Mouse (Mus musculus) hindbrain, embryonic 10.5 days (tissue): ENCODE measurements at regions not wholly inside any gene's neighbourhood (a gene's known extent, or its start where the extent isn't known, plus 50 kb on each side); places are given as distances from the start of the nearest gene placed in this dataset.

Experiments
- DNase-seq: peaks from one replicate; pipeline ENCODE4 v3.0.0-alpha.2; 2017; ENCODE audit warnings: low spot score
- H3K27ac ChIP-seq: fragments of 300-500 bp; sonication (generic); 2 replicates; pipeline ENCODE4 v1.5.1; 2016; ENCODE audit warnings: mild to moderate bottlenecking, moderate library complexity
- H3K27me3 ChIP-seq: fragments of 300-500 bp; sonication (generic); 2 replicates; pipeline ENCODE4 v1.6.1; 2016; ENCODE audit warnings: mild to moderate bottlenecking; ENCODE audit not compliant: poor library complexity, insufficient read depth, severe bottlenecking
- H3K36me3 ChIP-seq: fragments of 300-500 bp; sonication (generic); 2 replicates; pipeline ENCODE4 v1.6.1; 2016; ENCODE audit warnings: mild to moderate bottlenecking, moderate library complexity
- H3K4me1 ChIP-seq: fragments of 300-500 bp; sonication (generic); replicated peaks from 2 replicates; pipeline ENCODE4 v1.6.1; 2016; ENCODE audit warnings: mild to moderate bottlenecking
- H3K4me3 ChIP-seq: fragments of 300-500 bp; sonication (generic); 2 replicates; pipeline ENCODE4 v1.5.1; 2016; ENCODE audit warnings: mild to moderate bottlenecking, moderate library complexity
- H3K9me3 ChIP-seq: fragments of 300-500 bp; sonication (generic); 2 replicates; pipeline ENCODE4 v1.6.1; 2016; ENCODE audit warnings: mild to moderate bottlenecking, moderate library complexity
- WGBS: fragments of 180-500 bp; shearing (Covaris S2); methylation state at CpG from one replicate; pipeline ENCODE4 v1.1.7; 2016; 5-methylcytosine and 5-hydroxymethylcytosine counted together

DNA sequence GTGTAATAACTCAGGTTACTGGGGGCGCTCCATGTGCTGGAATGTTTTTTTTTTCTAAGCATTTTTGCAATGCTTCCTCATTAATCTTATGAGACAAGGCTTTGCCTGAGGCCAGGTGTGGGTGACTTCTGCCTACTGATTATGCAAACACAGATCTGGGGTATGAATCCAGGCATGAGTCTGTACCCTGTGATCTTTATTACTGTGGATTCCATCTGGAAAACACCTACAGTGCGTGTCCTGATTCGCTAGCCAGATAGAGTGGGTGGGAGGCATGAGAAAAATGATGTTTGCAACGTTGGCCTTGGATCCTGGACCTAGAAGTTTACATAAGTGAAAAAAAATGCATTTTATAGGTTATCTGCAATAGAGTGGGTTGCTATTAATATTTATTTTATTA, 387.9 kb upstream of the Ube2e3 start:
- 82% methylated on average over 4 of the region's 4 CpGs for WGBS

DNA sequence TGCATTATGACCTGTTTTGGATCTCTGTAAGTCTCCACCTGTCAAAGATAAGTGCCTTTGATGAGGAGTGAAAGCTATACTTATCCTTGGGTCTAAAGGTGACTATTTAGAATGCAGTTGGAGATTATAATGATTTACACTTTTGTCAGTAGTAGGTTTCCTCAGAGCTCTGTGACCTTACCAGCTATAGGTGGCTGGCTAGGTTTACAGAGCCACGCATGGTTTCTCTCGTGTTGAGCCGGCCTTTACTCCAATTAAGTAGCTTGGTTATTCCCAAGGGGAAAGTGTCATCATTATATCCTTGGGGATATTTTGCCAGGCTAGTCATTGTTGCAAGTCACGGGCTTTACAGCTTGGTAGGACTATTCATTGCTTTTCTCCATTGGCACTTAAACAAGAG, 408.5 kb upstream of the Ube2e3 start:
- H3K9me3 ChIP-seq, result 0 out of 2 replicates have a peak, but pooled peaks cover 2% of the 10 kb centered on the region
- no peak for DNase-seq
- no peaks in the 10 kb centered on the region for H3K4me1 ChIP-seq
- H3K4me3 ChIP-seq, result no peak overlapping the region
- 81% methylated on average over 4 of the region's 4 CpGs for WGBS
- H3K36me3 ChIP-seq, result no peaks in the 10 kb centered on the region
- H3K27me3 ChIP-seq, result no peaks in the 10 kb centered on the region
- no peak overlapping the region for H3K27ac ChIP-seq

More for the DNA sequence above, 387.9 kb upstream of the Ube2e3 start:
- Histone ChIP-seq H3K27me3 (no peaks in the 10 kb centered on the region), H3K9me3 (no peaks in the 10 kb centered on the region), H3K27ac (no peak overlapping the region), H3K36me3 (no peaks in the 10 kb centered on the region), H3K4me1 (no peaks in the 10 kb centered on the region), H3K4me3 (no peak overlapping the region)
- no peak for DNase-seq

GRCm38 (mm10) chr2:78453411-78453810, 414.5 kb upstream of the Ube2e3 start:
- 77% methylated on average over 3 of the region's 3 CpGs for WGBS
- H3K27ac ChIP-seq, result no peak overlapping the region
- no peak overlapping the region for H3K4me3 ChIP-seq
- H3K27me3 ChIP-seq, result no peaks in the 10 kb centered on the region
- no peaks in the 10 kb centered on the region for H3K36me3 ChIP-seq
- no peaks in the 10 kb centered on the region for H3K4me1 ChIP-seq
- no peak for DNase-seq
- 0 out of 2 replicates have a peak, but pooled peaks cover 2% of the 10 kb centered on the region for H3K9me3 ChIP-seq

- no peaks in the 10 kb centered on the region for H3K4me1 ChIP-seq
- DNase-seq, result no peak
- H3K27me3 ChIP-seq, result no peaks in the 10 kb centered on the region
- H3K4me3 ChIP-seq, result no peak overlapping the region
- no peaks in the 10 kb centered on the region for H3K36me3 ChIP-seq
- no peaks in the 10 kb centered on the region for H3K9me3 ChIP-seq
- H3K27ac ChIP-seq, result no peak overlapping the region
Observed at GRCm38 (mm10) chr2:78436816-78437215, 431.1 kb upstream of the Ube2e3 start.

DNA sequence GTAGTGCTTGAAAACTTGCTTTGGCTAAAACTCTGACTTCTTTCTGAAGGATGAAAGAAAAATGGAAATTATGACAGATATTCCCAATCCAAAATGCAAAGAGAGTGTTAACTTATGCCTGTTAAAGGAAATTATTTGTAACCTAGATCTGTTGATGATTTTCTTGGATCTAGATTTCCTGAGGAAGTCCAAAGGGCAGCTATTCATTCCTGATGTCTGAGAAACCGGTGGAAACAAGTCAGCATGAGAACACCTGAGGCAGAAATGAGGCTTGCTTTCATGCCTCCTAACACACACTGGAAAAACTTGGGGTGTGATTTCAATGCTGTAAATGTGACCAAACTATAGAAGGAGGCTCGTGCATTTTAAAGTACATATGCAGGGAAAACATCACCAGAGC, 432.9 kb upstream of the Ube2e3 start:
- no peaks in the 10 kb centered on the region for H3K9me3 ChIP-seq
- no peak overlapping the region for H3K27ac ChIP-seq
- DNase-seq, result no peak
- no peaks in the 10 kb centered on the region for H3K4me1 ChIP-seq
- no peaks in the 10 kb centered on the region for H3K27me3 ChIP-seq
- 81% methylated on average over 2 of the region's 2 CpGs for WGBS
- H3K4me3 ChIP-seq, result no peak overlapping the region
- H3K36me3 ChIP-seq, result no peaks in the 10 kb centered on the region

DNA sequence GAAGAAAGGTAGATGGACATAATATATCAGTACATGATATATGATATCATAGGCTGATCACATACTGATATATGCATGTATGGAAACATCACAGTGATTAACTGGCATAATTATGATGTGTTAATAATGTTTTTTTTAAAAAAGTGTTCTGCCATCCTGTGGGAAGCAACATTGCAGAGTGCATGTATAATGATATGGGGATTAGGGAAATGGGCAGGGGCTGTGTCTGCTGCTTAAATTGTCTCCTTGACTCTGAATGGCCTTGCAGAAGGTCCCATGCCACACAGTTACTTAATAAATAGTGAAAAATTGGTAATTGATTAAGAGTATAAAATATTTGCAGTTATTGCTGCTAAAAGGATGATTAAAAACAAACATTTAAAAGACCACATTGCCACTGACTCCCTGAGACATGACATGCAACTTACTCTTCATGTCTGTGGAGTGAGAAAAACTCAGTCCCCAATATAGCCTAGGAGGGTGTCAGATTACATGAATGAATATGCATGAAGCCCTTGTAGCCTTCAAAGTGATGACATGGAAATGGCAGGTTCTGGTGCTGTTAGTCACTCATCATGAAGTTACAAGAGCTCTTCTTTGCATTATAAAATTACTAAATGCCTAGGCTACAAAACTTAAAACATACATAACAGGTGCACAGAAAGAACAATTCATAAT, 440.1 kb upstream of the Ube2e3 start:
- Histone ChIP-seq H3K27me3 (no peaks in the 10 kb centered on the region), H3K4me1 (no peaks in the 10 kb centered on the region), H3K36me3 (no peaks in the 10 kb centered on the region), H3K27ac (no peak overlapping the region), H3K9me3 (no peaks in the 10 kb centered on the region), H3K4me3 (no peak overlapping the region)
- DNase-seq, result no peak

DNA sequence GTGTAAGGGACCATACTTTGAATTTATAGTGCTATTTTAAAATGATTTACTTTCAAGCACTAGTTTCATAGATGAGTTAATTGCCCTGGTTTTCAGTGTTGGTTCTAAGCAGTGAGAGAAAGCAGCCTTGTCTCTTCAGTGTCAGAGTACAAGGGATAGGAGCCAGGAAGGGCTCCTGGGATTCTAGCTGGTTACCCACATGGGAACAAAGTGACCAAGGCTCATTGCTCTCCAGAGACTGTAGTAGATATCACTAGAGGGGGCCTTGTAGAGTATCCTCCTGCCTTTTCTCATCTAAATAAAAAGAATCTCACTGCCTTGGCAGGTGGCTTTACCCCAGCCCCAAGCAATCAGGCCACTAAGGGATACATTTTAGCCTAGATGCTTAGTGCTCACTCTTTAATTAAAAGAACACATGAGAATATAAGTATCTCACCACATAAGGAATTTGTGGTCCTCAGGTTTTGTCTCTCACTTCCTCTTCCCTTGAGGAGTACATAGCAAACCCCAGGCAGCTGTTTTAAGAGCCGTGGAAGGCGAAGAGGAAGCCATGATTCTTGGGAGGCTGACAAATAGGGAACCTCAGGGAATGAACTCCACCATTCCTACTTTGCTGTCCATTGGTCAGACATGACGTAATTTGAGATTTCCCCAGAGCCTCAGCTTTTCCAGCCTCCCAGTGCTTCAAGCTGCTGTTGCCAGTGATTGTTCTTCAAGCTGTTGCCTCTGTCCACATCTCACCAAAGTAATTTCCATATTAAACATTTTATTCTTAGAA, 449.2 kb upstream of the Ube2e3 start:
- WGBS, result 64% methylated on average over 3 of the region's 3 CpGs
- Histone ChIP-seq H3K4me1 (no peaks in the 10 kb centered on the region), H3K4me3 (no peak overlapping the region), H3K27me3 (no peaks in the 10 kb centered on the region), H3K27ac (no peak overlapping the region), H3K36me3 (no peaks in the 10 kb centered on the region), H3K9me3 (no peaks in the 10 kb centered on the region)
- DNase-seq, result no peak

DNA sequence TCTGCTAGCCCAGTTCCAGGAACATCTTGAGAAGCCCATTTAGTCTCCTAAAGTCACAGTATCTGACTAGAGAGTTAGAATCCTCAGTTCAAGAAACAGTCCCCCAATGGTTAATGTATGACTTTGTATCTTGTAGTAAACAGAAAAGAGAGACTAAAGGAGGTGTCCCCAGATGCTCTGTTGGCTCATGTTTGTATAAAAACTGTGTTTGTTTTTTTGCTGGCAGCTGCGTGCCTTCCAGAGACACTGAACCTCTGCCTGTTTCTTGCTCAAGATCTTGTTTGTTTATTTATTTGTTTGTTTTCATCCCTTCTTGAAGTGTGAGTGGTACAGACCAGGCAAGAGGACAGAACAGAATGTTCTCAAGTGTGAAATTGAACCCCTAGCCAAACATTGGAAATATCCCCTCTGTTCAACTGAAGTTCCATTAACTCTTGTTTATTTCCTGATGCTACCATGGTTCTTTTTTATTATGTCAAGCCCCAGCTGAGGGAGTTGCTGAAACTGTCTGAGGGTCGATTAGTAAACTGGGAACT, 451.3 kb upstream of the Ube2e3 start:
- Histone ChIP-seq H3K36me3 (no peaks in the 10 kb centered on the region), H3K27me3 (no peaks in the 10 kb centered on the region), H3K4me3 (no peak overlapping the region), H3K27ac (no peak overlapping the region), H3K4me1 (no peaks in the 10 kb centered on the region), H3K9me3 (no peaks in the 10 kb centered on the region)
- no peak for DNase-seq
- WGBS, result 68% methylated on average over 2 of the region's 2 CpGs

DNA sequence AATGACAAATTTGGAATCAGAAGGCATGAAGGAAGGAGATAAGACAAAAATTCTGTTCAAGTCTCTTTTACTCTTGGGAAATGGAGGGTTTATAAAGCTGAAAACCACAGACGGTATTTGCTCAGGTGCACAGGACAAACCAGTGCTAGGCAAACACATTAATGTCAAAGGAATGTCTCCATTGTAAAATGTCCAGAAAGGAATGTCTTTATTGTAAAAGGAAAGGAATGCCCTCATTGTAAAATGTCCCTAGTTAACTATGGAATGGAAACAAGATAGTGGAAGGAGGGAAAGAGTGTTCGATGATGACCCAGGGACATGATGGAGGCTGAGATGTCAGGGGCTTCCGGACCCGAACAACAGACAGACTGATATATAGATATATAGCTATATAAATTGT, 454.9 kb upstream of the Ube2e3 start:
- no peak for DNase-seq
- Histone ChIP-seq H3K4me3 (no peak overlapping the region), H3K9me3 (no peaks in the 10 kb centered on the region), H3K36me3 (no peaks in the 10 kb centered on the region), H3K27me3 (no peaks in the 10 kb centered on the region), H3K27ac (no peak overlapping the region), H3K4me1 (no peaks in the 10 kb centered on the region)
- WGBS, result 86% methylated on average over 4 of the region's 4 CpGs

DNA sequence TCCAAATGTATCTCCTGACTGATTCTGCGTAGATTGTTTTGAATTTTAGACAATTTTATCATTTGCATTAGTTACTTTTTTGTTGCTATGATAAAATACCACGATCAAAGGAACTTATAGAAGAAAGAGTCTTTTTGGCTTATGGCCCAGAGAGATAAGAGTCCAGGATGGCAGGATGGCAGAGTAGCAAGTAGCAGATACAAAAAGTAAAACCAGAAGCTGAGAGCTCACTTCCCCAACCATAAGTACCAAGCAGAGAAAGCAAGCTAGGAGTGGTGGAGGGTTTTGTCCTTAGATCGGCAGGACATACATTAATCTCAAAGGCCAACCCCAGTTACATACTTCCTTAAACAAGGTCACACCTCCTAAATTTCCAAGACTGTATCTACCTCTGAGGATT, 457.7 kb upstream of the Cwc22 start:
- WGBS, result 87% methylated on average over 3 of the region's 3 CpGs
- no peaks in the 10 kb centered on the region for H3K36me3 ChIP-seq
- no peak for DNase-seq

GRCm38 (mm10) chr2:78399236-78399635, 453.1 kb upstream of the Cwc22 start:
- Histone ChIP-seq H3K9me3 (no peaks in the 10 kb centered on the region), H3K4me3 (no peak overlapping the region), H3K4me1 (no peaks in the 10 kb centered on the region), H3K27me3 (no peaks in the 10 kb centered on the region), H3K36me3 (no peaks in the 10 kb centered on the region), H3K27ac (no peak overlapping the region)
- DNase-seq, result no peak

More for the DNA sequence above, 457.7 kb upstream of the Cwc22 start:
- H3K9me3 ChIP-seq, result no peaks in the 10 kb centered on the region
- no peak overlapping the region for H3K27ac ChIP-seq
- no peaks in the 10 kb centered on the region for H3K27me3 ChIP-seq
- H3K4me3 ChIP-seq, result no peak overlapping the region
- H3K4me1 ChIP-seq, result no peaks in the 10 kb centered on the region

- WGBS, result 82% methylated on average over 3 of the region's 3 CpGs
- no peak for DNase-seq
- Histone ChIP-seq H3K36me3 (no peaks in the 10 kb centered on the region), H3K27me3 (no peaks in the 10 kb centered on the region), H3K4me3 (no peak overlapping the region), H3K27ac (no peak overlapping the region), H3K9me3 (no peaks in the 10 kb centered on the region), H3K4me1 (no peaks in the 10 kb centered on the region; the same call in 1 of the 2 replicates)
Observed at GRCm38 (mm10) chr2:78396924-78397323, 450.7 kb upstream of the Cwc22 start.

GRCm38 (mm10) chr2:78393090-78393489, 446.9 kb upstream of the Cwc22 start:
- Histone ChIP-seq H3K4me1 (no peaks in the 10 kb centered on the region; the same call in 1 of the 2 replicates), H3K36me3 (no peaks in the 10 kb centered on the region), H3K27me3 (no peaks in the 10 kb centered on the region), H3K4me3 (no peak overlapping the region), H3K9me3 (no peaks in the 10 kb centered on the region), H3K27ac (no peak overlapping the region)
- DNase-seq, result no peak
- WGBS, result 84% methylated on average over 4 of the region's 4 CpGs
